Mouse (Mus musculus) megakaryocyte, embryonic 14.5 days (primary cell): ENCODE data around the gene Rnft2.

Source experiments
- FLI1 ChIP-seq: IDR thresholded peaks from 2 replicates; pipeline ENCODE4 v1.6.1; 2012; ENCODE audit warnings: low read length, inconsistent platforms, mixed read lengths
- GATA1 ChIP-seq: IDR thresholded peaks from 3 replicates; pipeline ENCODE4 v1.6.1; 2012; ENCODE audit warnings: mixed read lengths, low read length, inconsistent platforms, borderline replicate concordance

DNA sequence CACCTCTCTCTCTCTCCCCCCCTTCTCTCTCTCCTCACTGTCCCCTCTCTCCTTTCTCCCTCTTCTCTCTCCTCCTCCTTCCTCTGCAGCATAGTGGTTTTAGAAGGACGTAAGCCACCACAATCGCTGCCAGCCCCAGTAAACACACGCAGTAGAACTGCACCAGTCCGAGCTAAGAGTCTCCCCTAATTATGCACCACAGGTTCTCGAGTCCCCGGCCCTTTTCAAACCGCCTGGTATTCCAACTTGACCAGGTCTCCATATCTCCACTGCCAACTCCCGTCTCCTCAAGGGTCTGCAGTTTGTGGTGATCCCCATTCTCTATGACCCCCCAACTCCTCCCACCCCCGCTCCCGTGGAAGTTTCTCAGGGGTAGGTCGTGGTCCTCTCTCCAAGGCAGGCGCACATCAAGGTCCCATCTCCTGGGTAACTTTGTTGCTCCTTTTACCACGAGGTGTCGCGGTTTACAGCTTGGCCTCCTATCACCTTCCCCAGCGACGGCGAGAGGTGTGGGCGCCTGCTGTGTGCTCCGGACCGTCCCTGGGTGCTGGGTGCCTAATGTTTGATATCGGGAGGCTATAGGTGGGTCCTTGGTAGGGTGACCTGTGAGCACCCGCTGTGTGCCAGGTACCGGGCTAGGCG is 73.9 kb downstream of the Rnft2 start:
- no peak for TF ChIP-seq FLI1
- no peak for TF ChIP-seq GATA1
